Mouse (Mus musculus) large intestine, adult 2 months (tissue): Measurements from ENCODE around the gene Vav1. TPM values are rescaled to one million over a fixed set of nuclear protein-coding genes. Genes with fewer than 3 reads are reported as not detected.

Source experiments
- polyA plus RNA-seq: library from polyadenylated mRNA; depleted of rRNA; stranded (reverse); fragments of >200 nt; gene quantifications from 2 replicates; pipeline ENCODE4 v1.2.3, GENCODE M21; 2012; rRNA removed

The Vav1 gene
- polyA plus RNA-seq, 1 experiment: 8.8 TPM

Other genes with a start within 250 kb of the Vav1 start
- 45.6 and 60.9 TPM in 2 replicates for gene Khsrp, start 247.6 kb upstream of the Vav1 start, polyA plus RNA-seq
- not detected in 2 replicates for gene Slc25a41, start 237.4 kb upstream of the Vav1 start, polyA plus RNA-seq
- 175 and 198 TPM in 2 replicates for gene Crb3, start 220.0 kb upstream of the Vav1 start, polyA plus RNA-seq
- 16.5 TPM in 2 replicates for gene Slc25a23, start 219.2 kb upstream of the Vav1 start, polyA plus RNA-seq
- 7.2 and 10.8 TPM in 2 replicates for gene Dennd1c, start 200.6 kb upstream of the Vav1 start, polyA plus RNA-seq
- 3.2 and 4.2 TPM in 2 replicates for gene Tubb4a, start 191.3 kb upstream of the Vav1 start, polyA plus RNA-seq
- gene Tnfsf9, start 173.8 kb upstream of the Vav1 start, polyA plus RNA-seq: 3.3 and 3.5 TPM in 2 replicates
- 0.23 and 0.27 TPM in 2 replicates for gene Cd70, start 129.3 kb upstream of the Vav1 start, polyA plus RNA-seq
- gene Tnfsf14, start 84.9 kb upstream of the Vav1 start, polyA plus RNA-seq: 0.92 and 1.1 TPM in 2 replicates
- 72.7 and 75.6 TPM in 2 replicates for gene C3, start 51.0 kb upstream of the Vav1 start, polyA plus RNA-seq
- gene Gpr108, start 30.7 kb upstream of the Vav1 start, polyA plus RNA-seq: 43.2 and 58.0 TPM in 2 replicates
- 26.4 and 28.5 TPM in 2 replicates for gene Trip10, start 29.6 kb upstream of the Vav1 start, polyA plus RNA-seq
- 5.3 and 10.5 TPM in 2 replicates for gene Adgre1, start 79.6 kb downstream of the Vav1 start, polyA plus RNA-seq